Mouse (Mus musculus) embryonic facial prominence, embryonic 12.5 days (tissue): Measurements from ENCODE around the gene Nkain1. TPM values are rescaled to one million over a fixed set of nuclear protein-coding genes. Genes with fewer than 3 reads are reported as not detected.
A peak's percentile ranks its signal among the peaks of the same experiment; 100 is the strongest.

Source experiments
- ATAC-seq: fragments of 200-750 bp; cut with Nextera tagmentation; 2 replicates; pipeline ENCODE4 v1.8.0; 2017; ENCODE audit not compliant: insufficient number of reproducible peaks, insufficient read depth, low FRiP score, low TSS enrichment
- H3K27ac ChIP-seq: fragments of 300-500 bp; sonication (generic); 2 replicates; pipeline ENCODE4 v1.5.1; 2016; ENCODE audit warnings: mild to moderate bottlenecking
- H3K27me3 ChIP-seq: fragments of 300-500 bp; sonication (generic); 2 replicates; pipeline ENCODE4 v1.6.1; 2016; ENCODE audit warnings: mild to moderate bottlenecking, moderate library complexity
- H3K36me3 ChIP-seq: fragments of 300-500 bp; sonication (generic); 2 replicates; pipeline ENCODE4 v1.6.1; 2016; ENCODE audit warnings: mild to moderate bottlenecking
- H3K4me1 ChIP-seq: fragments of 300-500 bp; sonication (generic); 2 replicates; pipeline ENCODE4 v1.6.1; 2016
- H3K4me2 ChIP-seq: fragments of 300-500 bp; sonication (generic); replicated peaks from 2 replicates; pipeline ENCODE4 v1.6.1; 2016; ENCODE audit warnings: mild to moderate bottlenecking, moderate library complexity
- H3K4me3 ChIP-seq: fragments of 300-500 bp; sonication (generic); 2 replicates; pipeline ENCODE4 v1.5.1; 2016; ENCODE audit warnings: mild to moderate bottlenecking
- H3K9ac ChIP-seq: fragments of 300-500 bp; sonication (generic); 2 replicates; pipeline ENCODE4 v1.6.1; 2016; ENCODE audit warnings: mild to moderate bottlenecking, moderate library complexity
- H3K9me3 ChIP-seq: fragments of 300-500 bp; sonication (generic); 2 replicates; pipeline ENCODE4 v1.6.1; 2016; ENCODE audit warnings: mild to moderate bottlenecking, moderate library complexity
- WGBS: fragments of 180-500 bp; shearing (Covaris S2); methylation state at CpG from one replicate; pipeline ENCODE4 v1.1.7; 2016; 5-methylcytosine and 5-hydroxymethylcytosine counted together
- polyA plus RNA-seq: library from polyadenylated mRNA; unstranded; fragments of >200 nt; fragmentation: Nextera tagmentation; extraction: Ambion mirVana; gene quantifications from 2 replicates; pipeline ENCODE4 v1.2.1, GENCODE M21; 2016

Nkain1 gene
- polyA plus RNA-seq, 1 experiment from 2014 or later: 4.4 TPM

GRCm38 (mm10) chr4:130531645-130532280 is 42.2 kb downstream of the Nkain1 start:
- 29% methylated on average over 28 of the region's 28 CpGs for WGBS
- Histone ChIP-seq H3K9me3 (0 out of 2 replicates have a peak, but pooled peaks cover 3% of the 10 kb centered on the region), H3K9ac (no peak overlapping the region), H3K4me1 (peaks cover 3% of the 10 kb centered on the region; the same call in 1 of the 2 replicates), H3K36me3 (peaks cover 24% of the 10 kb centered on the region), H3K27me3 (no peaks in the 10 kb centered on the region), H3K27ac (no peak overlapping the region), H3K4me2 (peak overlapping the region; percentile 26; the same call in 1 of the 2 replicates), H3K4me3 (no peak overlapping the region)
- ATAC-seq: peak; percentile 28; the same call in 1 of the 2 replicates

- Histone ChIP-seq H3K27me3 (no peaks in the 10 kb centered on the region), H3K4me2 (no peak overlapping the region), H3K4me3 (no peak overlapping the region), H3K4me1 (peaks cover 3% of the 10 kb centered on the region; the same call in 1 of the 2 replicates), H3K36me3 (peaks cover 15% of the 10 kb centered on the region), H3K9me3 (no peaks in the 10 kb centered on the region), H3K27ac (no peak overlapping the region), H3K9ac (no peak overlapping the region)
- ATAC-seq: no peak
- 85% methylated on average over 1 of the region's 1 CpGs for WGBS
Observed at GRCm38 (mm10) chr4:130527804-130528203, 46.2 kb downstream of the Nkain1 start.

GRCm38 (mm10) chr4:130525041-130525440 is 48.9 kb downstream of the Nkain1 start:
- Histone ChIP-seq H3K27ac (no peak overlapping the region), H3K9ac (no peak overlapping the region), H3K4me2 (no peak overlapping the region), H3K4me1 (0 out of 2 replicates have a peak, but pooled peaks cover 2% of the 10 kb centered on the region), H3K27me3 (no peaks in the 10 kb centered on the region), H3K4me3 (no peak overlapping the region), H3K36me3 (peaks cover 5% of the 10 kb centered on the region; the same call in 1 of the 2 replicates), H3K9me3 (no peaks in the 10 kb centered on the region)
- 82% methylated on average over 1 of the region's 1 CpGs for WGBS
- no peak for ATAC-seq

- no peak overlapping the region for H3K4me3 ChIP-seq
- no peaks in the 10 kb centered on the region for H3K27me3 ChIP-seq
- 93% methylated on average over 6 of the region's 6 CpGs for WGBS
- H3K27ac ChIP-seq: no peak overlapping the region
- H3K9ac ChIP-seq: no peak overlapping the region
- no peak overlapping the region for H3K4me2 ChIP-seq
- ATAC-seq: no peak
- H3K9me3 ChIP-seq: no peaks in the 10 kb centered on the region
- no peaks in the 10 kb centered on the region for H3K36me3 ChIP-seq
- 0 out of 2 replicates have a peak, but pooled peaks cover 2% of the 10 kb centered on the region for H3K4me1 ChIP-seq
Observed at GRCm38 (mm10) chr4:130521466-130521865, 52.5 kb downstream of the Nkain1 start.

- ATAC-seq: peak; percentile 31; the same call in 1 of the 2 replicates
- Histone ChIP-seq H3K27ac (no peak overlapping the region), H3K9me3 (no peaks in the 10 kb centered on the region), H3K9ac (no peak overlapping the region), H3K4me2 (peak overlapping the region; percentile 66), H3K4me1 (0 out of 2 replicates have a peak, but pooled peaks cover 2% of the 10 kb centered on the region), H3K36me3 (no peaks in the 10 kb centered on the region), H3K27me3 (no peaks in the 10 kb centered on the region), H3K4me3 (peak overlapping the region; percentile 59)
- WGBS: under 1% methylated on average over 9 of the region's 9 CpGs
Observed at GRCm38 (mm10) chr4:130520482-130520851, 53.5 kb downstream of the Nkain1 start.

GRCm38 (mm10) chr4:130519567-130520481 is 54.1 kb downstream of the Nkain1 start:
- Histone ChIP-seq H3K9me3 (no peaks in the 10 kb centered on the region), H3K27me3 (no peaks in the 10 kb centered on the region), H3K4me2 (peak overlapping the region; percentile 66), H3K4me3 (peak overlapping the region; percentile 59), H3K9ac (peak overlapping the region; percentile 78), H3K4me1 (0 out of 2 replicates have a peak, but pooled peaks cover 2% of the 10 kb centered on the region), H3K36me3 (no peaks in the 10 kb centered on the region), H3K27ac (peak overlapping the region; percentile 81)
- ATAC-seq: peak; percentile 95
- under 1% methylated on average over 40 of the region's 40 CpGs for WGBS

- Histone ChIP-seq H3K4me1 (0 out of 2 replicates have a peak, but pooled peaks cover 2% of the 10 kb centered on the region), H3K9me3 (no peaks in the 10 kb centered on the region), H3K4me3 (no peak overlapping the region), H3K4me2 (no peak overlapping the region), H3K9ac (no peak overlapping the region), H3K36me3 (no peaks in the 10 kb centered on the region), H3K27me3 (no peaks in the 10 kb centered on the region), H3K27ac (no peak overlapping the region)
- no peak for ATAC-seq
- WGBS: 84% methylated on average over 6 of the region's 6 CpGs
Observed at GRCm38 (mm10) chr4:130516490-130516889, 57.5 kb downstream of the Nkain1 start.

Other genes with a start within 250 kb of the Nkain1 start
- 74.1 and 79.6 TPM in 2 replicates for gene Zcchc17, start 214.2 kb downstream of the Nkain1 start, polyA plus RNA-seq
- 188 and 193 TPM in 2 replicates for gene Snrnp40, start 214.0 kb downstream of the Nkain1 start, polyA plus RNA-seq
- gene Pum1, start 89.1 kb upstream of the Nkain1 start, polyA plus RNA-seq: 116 and 118 TPM in 2 replicates
- gene Sdc3, start 218.4 kb upstream of the Nkain1 start, polyA plus RNA-seq: 39.9 and 41.1 TPM in 2 replicates